Mouse (Mus musculus): ENCODE results near the gene Trpm2. TPM values are rescaled to one million over a fixed set of nuclear protein-coding genes. Genes with fewer than 3 reads are reported as not detected.

Trpm2 gene
- polyA plus RNA-seq, 1 experiment = 1.2 TPM

- Histone ChIP-seq H3K4me1 (ENCODE audit: control insufficient read depth, insufficient read depth, low read length) (peaks cover 9% of the 10 kb centered on the region), H3K27me3 (replicated peaks; ENCODE audit: control insufficient read depth, insufficient read depth, low read length) (no peaks in the 10 kb centered on the region), H3K27ac (ENCODE audit: insufficient read depth, low read depth, low read length) (no peak overlapping the region), H3K4me3 (ENCODE audit: insufficient read depth, low read depth, low read length) (peak overlapping the region; percentile 53), H3K36me3 (ENCODE audit: control insufficient read depth, insufficient read depth, low read length) (no peaks in the 10 kb centered on the region)
- peak; percentile 35 for DNase-seq
- 3% methylated on average over 14 of the region's 14 CpGs for WGBS
- no peak for TF ChIP-seq CTCF (conservative IDR thresholded peaks at IDR 0.05; ENCODE audit: insufficient read depth, insufficient read length, low read depth, low read length)
- no peak for TF ChIP-seq POLR2A (IDR thresholded peaks at IDR 0.05; ENCODE audit: low read depth, low read length)
Observed at GRCm38 (mm10) chr10:77901871-77902210, 68.5 kb downstream of the Trpm2 start.

GRCm38 (mm10) chr10:77900903-77901818 lies 69.2 kb downstream of the Trpm2 start:
- no peaks in the 10 kb centered on the region for H3K27me3 ChIP-seq (replicated peaks; ENCODE audit: control insufficient read depth, insufficient read depth, low read length)
- no peak overlapping the region for H3K27ac ChIP-seq (ENCODE audit: insufficient read depth, low read depth, low read length)
- no peak overlapping the region for H3K4me3 ChIP-seq (ENCODE audit: insufficient read depth, low read depth, low read length)
- H3K36me3 ChIP-seq (ENCODE audit: control insufficient read depth, insufficient read depth, low read length) = no peaks in the 10 kb centered on the region
- TF ChIP-seq POLR2A (IDR thresholded peaks at IDR 0.05; ENCODE audit: low read depth, low read length) (no peak), CTCF (conservative IDR thresholded peaks at IDR 0.05; ENCODE audit: insufficient read depth, insufficient read length, low read depth, low read length) (no peak)
- peaks cover 9% of the 10 kb centered on the region for H3K4me1 ChIP-seq (ENCODE audit: control insufficient read depth, insufficient read depth, low read length)
- 85% methylated on average over 27 of the region's 27 CpGs for WGBS
- peak; percentile 33 for DNase-seq

- WGBS = 47% methylated on average over 7 of the region's 7 CpGs
Observed at GRCm38 (mm10) chr10:77900126-77900525, 70.2 kb downstream of the Trpm2 start.

GRCm38 (mm10) chr10:77895562-77895961 lies 74.8 kb downstream of the Trpm2 start:
- no peak for TF ChIP-seq POLR2A (IDR thresholded peaks at IDR 0.05; ENCODE audit: low read depth, low read length)
- TF ChIP-seq CTCF (conservative IDR thresholded peaks at IDR 0.05; ENCODE audit: insufficient read depth, insufficient read length, low read depth, low read length) = no peak
- DNase-seq = peak; percentile 16
- WGBS = 53% methylated on average over 5 of the region's 5 CpGs
- Histone ChIP-seq H3K4me1 (ENCODE audit: control insufficient read depth, insufficient read depth, low read length) (peaks cover 6% of the 10 kb centered on the region; the same call in 1 of the 2 replicates), H3K4me3 (ENCODE audit: insufficient read depth, low read depth, low read length) (no peak overlapping the region), H3K36me3 (ENCODE audit: control insufficient read depth, insufficient read depth, low read length) (no peaks in the 10 kb centered on the region), H3K27ac (ENCODE audit: insufficient read depth, low read depth, low read length) (no peak overlapping the region), H3K27me3 (replicated peaks; ENCODE audit: control insufficient read depth, insufficient read depth, low read length) (no peaks in the 10 kb centered on the region)

More at GRCm38 (mm10) chr10:77900126-77900525, 70.2 kb downstream of the Trpm2 start:
- no peaks in the 10 kb centered on the region for H3K36me3 ChIP-seq (ENCODE audit: control insufficient read depth, insufficient read depth, low read length)
- no peak overlapping the region for H3K27ac ChIP-seq (ENCODE audit: insufficient read depth, low read depth, low read length)
- TF ChIP-seq POLR2A (IDR thresholded peaks at IDR 0.05; ENCODE audit: low read depth, low read length) (no peak), CTCF (conservative IDR thresholded peaks at IDR 0.05; ENCODE audit: insufficient read depth, insufficient read length, low read depth, low read length) (no peak)
- H3K27me3 ChIP-seq (replicated peaks; ENCODE audit: control insufficient read depth, insufficient read depth, low read length) = no peaks in the 10 kb centered on the region
- H3K4me3 ChIP-seq (ENCODE audit: insufficient read depth, low read depth, low read length) = no peak overlapping the region
- DNase-seq = peak; percentile 88
- H3K4me1 ChIP-seq (ENCODE audit: control insufficient read depth, insufficient read depth, low read length) = peaks cover 9% of the 10 kb centered on the region

- no peak for DNase-seq
- TF ChIP-seq CTCF (conservative IDR thresholded peaks at IDR 0.05; ENCODE audit: insufficient read depth, insufficient read length, low read depth, low read length) (no peak), POLR2A (IDR thresholded peaks at IDR 0.05; ENCODE audit: low read depth, low read length) (no peak)
- no peaks in the 10 kb centered on the region for H3K4me1 ChIP-seq (ENCODE audit: control insufficient read depth, insufficient read depth, low read length)
- WGBS = 82% methylated on average over 8 of the region's 8 CpGs
- H3K27me3 ChIP-seq (replicated peaks; ENCODE audit: control insufficient read depth, insufficient read depth, low read length) = no peaks in the 10 kb centered on the region
- H3K4me3 ChIP-seq (ENCODE audit: insufficient read depth, low read depth, low read length) = no peak overlapping the region
- H3K27ac ChIP-seq (ENCODE audit: insufficient read depth, low read depth, low read length) = no peak overlapping the region
- H3K36me3 ChIP-seq (ENCODE audit: control insufficient read depth, insufficient read depth, low read length) = no peaks in the 10 kb centered on the region
Observed at GRCm38 (mm10) chr10:77890987-77891565, 79.3 kb downstream of the Trpm2 start.

GRCm38 (mm10) chr10:77886007-77886747 lies 84.2 kb downstream of the Trpm2 start:
- 45% methylated on average over 12 of the region's 12 CpGs for WGBS
- H3K27ac ChIP-seq (ENCODE audit: insufficient read depth, low read depth, low read length) = no peak overlapping the region
- TF ChIP-seq POLR2A (IDR thresholded peaks at IDR 0.05; ENCODE audit: low read depth, low read length) (no peak), CTCF (conservative IDR thresholded peaks at IDR 0.05; ENCODE audit: insufficient read depth, insufficient read length, low read depth, low read length) (peak; percentile 38; the same call in 1 of the 2 replicates)
- H3K27me3 ChIP-seq (replicated peaks; ENCODE audit: control insufficient read depth, insufficient read depth, low read length) = no peaks in the 10 kb centered on the region
- H3K4me3 ChIP-seq (ENCODE audit: insufficient read depth, low read depth, low read length) = no peak overlapping the region
- H3K36me3 ChIP-seq (ENCODE audit: control insufficient read depth, insufficient read depth, low read length) = no peaks in the 10 kb centered on the region
- DNase-seq = no peak
- no peaks in the 10 kb centered on the region for H3K4me1 ChIP-seq (ENCODE audit: control insufficient read depth, insufficient read depth, low read length)
